Mouse (Mus musculus) layer of hippocampus, adult 9-11 months (tissue): Measurements from ENCODE around the gene Col4a1.
A peak's percentile ranks its signal among the peaks of the same experiment; 100 is the strongest.

Source experiments
- DNase-seq: peaks from one replicate; pipeline ENCODE4 v3.0.0; 2022

Col4a1 gene

DNA sequence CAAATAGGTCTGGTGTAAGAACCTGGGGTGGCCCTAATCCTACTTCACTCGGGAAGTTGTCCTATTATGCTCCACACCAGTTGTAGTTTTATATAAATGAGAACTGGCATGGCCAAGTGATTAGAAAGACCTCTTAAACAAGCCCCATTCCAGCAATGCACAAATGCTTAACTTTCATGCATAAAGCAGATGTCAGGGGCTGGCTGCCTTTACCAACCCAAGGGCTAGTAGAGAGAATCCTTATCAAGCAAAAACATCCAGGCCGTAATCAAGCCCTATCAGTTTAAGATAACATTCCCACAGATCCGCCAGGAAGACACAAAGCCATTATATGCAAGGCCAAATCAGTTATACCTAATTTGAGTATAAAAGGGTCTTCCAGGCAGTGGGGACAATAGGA lies 46.7 kb downstream of the Col4a1 start:
- DNase-seq: no peak

DNA sequence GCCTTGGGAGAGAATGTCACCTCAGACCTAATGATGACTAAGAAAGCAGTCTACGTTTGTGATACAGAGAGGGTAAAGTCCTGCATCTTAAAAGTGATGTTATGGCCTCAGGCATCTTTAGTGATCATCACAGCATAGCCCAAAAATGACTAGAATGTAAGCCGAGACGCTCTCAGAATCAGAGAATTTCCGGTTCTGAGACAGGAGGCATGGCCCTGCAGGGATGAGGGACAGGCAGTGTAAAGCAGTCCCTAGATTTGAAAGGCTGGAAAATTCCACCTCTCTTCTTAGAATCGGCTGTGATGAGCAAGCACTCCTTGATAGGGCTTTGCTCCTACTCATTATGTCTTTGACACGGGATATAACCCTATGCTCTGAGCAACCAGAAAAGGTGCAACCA lies 48.8 kb downstream of the Col4a1 start:
- no peak for DNase-seq

DNA sequence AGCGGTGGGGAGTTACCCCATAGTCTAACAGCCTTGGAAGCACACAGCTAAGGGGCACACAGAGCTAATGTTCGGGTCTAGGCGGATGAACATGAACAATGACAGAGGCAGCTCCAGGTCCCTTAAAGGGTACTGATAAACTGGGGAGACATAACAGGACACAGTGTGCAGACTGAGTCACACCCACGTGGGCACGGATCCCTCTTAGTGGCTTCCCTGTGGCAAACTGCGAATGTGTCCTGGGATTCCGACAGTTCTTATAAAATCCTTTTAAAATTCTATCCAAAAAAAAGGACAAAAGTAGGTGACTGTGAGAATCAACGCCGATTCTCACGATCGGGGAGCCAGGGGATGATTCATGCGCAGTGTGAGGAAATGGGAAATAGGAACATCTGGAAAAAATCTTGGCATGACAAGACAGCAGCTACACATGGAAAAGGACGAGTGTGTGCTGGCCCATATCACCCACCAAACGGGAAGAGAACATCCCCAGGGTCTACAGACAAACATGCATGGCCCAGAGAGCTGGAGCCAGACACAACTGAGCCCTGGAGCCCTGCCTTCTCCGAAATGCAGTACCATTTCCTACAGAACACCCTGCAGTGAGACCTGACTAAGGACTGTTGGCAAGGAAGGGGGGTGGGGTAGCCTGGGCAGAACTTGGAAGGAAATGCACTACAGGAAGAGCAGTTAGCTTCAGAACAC lies 50.4 kb downstream of the Col4a1 start:
- DNase-seq: no peak

DNA sequence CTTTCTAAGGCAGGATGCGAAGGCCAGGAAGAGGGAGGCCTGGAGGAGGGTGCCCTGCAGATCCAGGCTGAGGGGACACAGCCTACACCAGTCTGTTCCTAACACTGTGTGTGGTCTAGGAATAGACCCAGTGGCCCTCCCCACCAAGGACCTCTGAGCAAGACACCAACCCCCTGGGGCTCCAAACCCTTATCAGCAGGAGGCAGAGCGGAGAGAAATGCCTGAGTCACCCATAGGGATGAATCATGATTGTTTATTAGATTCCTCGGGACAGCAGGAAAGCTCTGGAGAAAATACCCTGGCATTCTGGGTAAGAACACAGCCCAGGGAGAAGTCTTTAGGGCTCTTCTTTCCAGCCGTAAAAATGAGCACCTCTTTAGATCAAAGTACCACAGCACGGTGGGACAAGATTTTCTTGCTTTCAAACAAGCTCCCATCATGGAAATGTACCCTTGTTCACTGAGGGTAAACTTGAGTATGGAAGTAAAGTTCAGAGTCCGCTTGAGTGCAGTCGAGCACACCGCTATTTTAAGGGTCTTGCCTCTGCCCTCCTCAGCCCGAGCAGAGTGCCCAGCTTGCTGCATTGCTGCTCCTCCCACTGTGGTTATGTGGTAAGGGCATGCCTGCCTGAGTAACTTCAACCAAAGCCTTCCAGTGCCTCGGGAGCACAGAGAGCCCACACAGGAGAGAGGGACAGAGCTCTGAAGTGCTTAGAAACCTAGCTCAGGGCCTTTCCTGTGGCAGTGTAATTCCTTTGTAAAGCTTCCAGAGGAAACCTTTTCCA lies 52.6 kb downstream of the Col4a1 start:
- DNase-seq: no peak

DNA sequence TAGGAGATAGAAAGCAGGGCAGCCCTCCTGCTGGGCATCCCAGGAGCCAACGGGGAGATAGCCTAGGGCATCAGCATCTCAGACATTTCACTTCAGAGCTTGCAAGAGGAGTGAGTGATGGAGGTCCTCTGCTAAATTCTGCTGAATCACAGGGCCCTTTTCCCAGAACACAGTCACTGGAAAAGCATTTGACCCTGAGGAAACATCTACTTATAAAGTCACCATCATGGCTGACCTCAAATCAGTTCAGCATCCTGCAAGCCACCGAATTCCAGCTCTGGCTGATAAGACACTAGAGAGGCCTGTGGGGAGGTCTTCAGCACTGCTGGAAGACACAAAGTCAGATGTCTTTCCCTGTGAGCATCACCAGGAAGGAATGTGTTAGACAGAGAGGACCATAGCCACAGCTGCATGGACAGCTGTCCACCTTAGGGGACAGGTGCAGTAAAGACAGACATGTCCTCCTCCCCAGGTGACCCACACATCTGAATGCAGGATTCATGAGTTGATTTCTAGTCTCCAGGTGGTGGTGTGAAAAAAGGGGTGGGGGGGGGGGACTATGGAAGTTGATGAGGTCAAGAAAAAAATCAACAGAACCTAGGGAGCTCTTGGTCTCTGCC lies 54.0 kb downstream of the Col4a1 start:
- DNase-seq: no peak

DNA sequence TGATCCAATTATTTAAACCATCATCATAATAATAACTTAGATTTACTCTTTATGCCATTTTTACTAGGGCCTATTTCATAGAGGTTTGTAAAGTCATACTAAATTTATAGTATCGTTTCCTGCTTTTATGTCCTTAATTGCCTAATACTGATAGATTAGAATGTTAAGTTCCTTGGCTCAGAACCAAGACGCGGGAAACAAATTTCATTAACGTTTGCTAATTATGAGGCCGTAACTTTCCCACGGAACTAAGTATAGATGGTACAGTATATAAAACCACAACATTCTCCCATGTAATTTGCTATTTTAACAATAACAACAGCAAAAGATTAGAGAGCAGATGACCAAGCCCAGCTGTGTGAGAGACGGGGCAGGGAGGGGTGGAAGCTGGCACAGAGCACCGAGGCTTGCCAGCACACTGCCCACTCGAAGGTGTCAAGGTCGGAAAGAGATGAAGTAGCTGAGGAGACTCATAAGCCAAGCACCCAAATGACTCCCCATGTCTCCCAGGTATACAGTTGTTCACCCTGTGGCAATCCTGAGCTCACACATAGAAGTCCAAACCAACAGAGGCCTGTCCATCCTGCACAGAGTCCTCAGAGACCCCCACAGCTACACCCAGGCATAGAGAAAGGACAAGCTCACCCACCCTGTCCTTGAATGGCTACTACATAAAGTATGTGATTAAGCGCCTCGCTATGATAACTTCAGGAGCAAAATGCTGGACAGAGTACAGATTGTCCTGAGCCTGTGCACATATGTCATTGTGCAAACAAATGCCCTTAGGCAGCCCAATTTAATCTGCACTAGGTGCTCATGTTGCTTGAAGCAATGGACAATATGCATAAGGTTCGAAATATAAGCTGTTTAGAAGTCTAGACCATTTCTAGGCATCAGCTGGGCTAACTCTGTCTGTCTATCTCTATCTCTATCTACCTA lies 55.3 kb downstream of the Col4a1 start:
- no peak for DNase-seq

DNA sequence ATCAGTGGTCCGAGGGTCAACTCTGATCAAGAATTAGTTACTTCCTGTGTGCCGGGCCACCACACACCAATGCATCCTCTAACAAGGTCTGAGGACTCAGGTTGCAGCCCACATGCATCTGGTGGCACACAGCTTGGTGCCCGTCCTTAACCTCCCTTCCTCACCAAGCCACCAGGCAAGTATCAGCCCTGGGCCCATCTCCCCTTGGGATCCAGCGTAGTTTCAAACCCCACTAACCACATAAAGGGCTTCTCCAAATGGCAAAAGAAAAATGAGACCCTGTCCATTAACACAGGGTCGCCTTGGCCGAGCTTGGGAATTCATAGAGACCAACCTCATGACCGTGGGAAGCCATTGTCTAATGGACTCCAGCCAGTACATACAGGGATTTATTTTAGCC lies 56.2 kb downstream of the Col4a1 start:
- no peak for DNase-seq

DNA sequence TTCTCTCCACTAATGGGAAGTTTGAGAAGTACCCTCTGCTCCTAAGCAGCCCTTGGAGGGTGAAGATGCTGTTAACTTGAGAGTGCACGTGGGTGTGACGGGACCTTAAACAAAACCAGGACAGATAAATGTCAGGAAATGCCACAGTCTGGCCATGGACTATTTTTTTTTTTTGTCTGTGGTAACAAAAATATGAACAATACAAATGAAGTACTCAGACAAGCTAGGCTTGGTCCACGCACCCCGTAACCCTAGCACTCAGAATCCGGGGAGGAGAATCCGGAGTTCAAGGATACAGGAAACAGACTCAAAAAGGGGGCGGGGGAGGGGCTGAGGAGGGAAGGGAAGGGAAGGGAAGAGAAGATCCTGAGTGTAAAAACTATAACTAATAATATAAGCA lies 56.9 kb downstream of the Col4a1 start:
- DNase-seq: no peak

DNA sequence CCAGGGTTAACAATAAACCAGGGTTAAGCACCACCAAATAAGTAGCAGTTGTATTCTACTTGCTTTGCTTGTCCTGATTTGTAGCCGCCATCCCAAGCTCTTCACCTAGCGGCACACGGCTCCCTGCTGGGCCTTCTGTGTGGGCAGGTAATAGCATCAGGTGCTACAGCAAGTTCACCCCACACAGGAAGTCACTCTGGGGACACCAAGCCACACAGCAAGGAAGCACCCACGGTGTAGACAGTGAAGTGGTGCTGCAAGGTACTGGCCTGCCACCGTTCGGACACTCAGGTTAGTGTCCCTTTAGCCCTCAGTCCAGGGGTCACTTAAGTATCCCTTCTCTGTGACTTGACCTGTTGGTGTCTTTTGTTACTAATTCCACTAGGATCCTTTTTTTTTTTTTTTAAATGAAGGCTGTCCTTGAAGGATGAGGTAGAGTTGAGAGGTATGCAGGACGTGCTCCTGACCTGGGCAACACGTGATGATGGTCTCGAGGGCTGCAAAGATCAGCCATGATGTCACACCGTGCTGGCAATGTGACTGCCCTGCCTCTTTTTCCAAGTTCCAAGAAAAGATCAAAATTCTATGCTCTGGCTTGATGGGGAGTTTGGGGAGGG lies 57.6 kb downstream of the Col4a1 start:
- DNase-seq: no peak

DNA sequence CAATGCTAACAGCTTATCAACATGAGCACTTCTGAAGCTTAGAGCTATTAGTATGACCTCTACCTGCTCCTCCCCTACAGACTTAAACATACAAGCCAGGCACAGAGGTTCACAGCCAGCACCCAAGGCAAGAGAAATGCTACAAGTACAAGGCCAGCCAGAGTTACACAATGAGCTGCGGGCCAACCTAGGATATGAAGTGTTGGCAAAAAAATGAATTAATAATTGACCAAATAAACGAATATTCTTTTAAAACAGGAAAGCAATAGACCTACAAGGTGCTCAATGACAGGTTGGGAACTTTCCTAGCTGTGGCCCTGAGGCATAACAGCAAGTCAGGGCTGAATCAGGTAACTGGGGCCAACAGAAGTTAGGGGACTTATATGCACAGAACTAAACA lies 58.1 kb downstream of the Col4a1 start:
- DNase-seq: no peak

DNA sequence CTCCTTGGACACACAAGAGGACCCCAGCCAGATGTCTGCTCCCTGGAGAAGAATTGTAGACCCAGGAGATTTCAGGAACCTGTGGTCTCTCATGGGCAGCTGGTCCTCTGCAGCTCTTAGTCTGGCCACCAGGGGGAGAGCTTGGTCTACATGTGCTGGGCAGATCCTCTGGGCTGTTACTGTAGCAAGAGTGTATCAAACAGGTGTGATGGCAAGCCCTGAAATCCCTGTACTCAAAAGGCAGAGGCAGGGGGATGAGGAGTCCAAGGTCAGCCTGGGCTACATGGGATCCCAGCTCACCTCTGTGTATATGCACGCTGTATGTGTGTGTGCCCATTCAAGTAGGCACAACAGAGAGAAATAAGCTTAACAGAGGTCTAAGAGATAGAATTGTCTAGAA lies 59.1 kb downstream of the Col4a1 start:
- DNase-seq: peak; percentile 81

DNA sequence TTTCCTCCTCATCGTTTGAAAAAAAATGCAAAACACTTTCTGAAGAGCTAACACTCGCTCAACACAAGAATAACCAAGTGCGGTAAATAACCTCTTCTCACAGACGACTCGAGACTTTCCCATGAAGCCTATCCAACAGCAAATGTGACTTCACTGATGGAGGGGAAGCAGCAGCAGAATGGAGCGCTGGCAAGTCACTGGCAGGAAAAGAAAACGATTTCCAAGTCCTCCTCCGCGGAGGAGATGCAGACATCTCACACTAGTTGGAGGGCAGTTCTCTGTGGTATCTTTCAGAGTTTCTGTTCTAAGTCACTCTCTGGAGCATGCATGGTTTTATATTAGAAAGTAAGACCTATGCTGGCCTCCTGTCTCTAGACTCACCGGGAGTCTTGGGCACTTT lies 59.6 kb downstream of the Col4a1 start:
- no peak for DNase-seq

DNA sequence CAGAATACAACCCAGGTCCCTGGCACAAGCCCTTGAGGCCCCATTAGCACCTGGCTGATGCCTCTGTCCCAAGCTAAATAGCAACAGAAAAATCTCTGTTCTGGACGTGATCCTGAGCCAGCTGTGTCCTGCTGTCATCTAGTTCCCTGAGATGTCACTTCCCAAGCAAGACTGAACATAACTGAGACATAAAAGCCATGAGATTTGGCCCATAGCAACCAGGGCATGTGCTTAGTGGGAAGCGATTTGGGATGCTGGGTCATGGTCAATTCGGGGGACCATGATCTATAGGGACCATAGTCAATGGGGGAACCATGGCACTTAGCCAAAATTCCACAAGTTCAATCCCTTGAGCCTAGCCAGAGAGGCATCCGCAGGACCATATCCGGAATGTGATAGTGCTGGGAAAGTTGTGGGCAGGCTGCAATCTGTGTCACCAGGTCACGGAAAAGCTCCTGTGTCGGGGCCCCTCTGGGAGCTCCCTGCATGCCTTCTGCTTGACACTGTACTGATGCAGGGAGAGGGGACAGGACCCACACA lies 60.3 kb downstream of the Col4a1 start:
- DNase-seq: no peak

DNA sequence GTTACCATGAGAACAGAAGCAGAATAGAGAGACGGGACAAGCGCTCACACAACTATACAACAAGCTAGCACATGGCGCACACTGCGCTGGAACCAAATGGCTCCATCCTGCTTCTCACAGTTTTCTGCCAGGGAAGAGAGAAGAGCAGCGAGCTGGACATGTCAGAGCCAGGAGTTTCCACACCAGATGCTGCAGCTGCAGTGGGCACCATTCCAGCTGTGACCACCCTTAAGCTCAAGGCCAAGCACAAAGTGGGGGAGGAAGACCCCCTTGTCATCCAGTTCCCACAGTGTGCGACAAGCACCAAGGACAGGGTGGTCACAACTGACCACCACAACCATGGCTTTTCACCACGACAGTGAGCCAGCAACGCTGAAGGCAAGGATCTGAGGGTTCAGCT lies 62.5 kb downstream of the Col4a1 start:
- DNase-seq: no peak

DNA sequence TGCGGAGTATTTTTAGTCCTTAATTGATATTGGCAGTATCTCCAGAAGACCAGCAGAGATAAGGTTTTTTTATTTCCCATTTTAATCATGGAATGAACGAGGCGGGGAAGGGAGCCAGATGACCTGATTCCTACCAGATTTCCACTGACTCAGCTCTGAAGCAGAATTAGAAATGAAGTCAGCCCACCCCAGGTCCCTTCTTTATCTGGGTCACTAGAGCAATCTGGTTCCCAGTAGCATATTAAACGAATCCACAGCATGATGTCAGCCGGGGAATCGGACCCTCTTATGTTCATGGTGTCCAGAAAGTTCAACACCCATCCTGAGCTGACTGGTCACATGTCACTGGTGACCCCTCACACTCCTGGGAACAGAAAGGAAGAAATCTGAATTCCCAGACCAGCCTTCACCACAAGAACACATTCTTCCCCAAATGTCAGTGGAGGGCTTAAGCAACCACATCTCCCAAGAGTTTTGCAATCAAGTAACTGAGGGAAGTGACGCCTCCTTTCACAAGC lies 63.0 kb downstream of the Col4a1 start:
- peak; percentile 47 for DNase-seq

DNA sequence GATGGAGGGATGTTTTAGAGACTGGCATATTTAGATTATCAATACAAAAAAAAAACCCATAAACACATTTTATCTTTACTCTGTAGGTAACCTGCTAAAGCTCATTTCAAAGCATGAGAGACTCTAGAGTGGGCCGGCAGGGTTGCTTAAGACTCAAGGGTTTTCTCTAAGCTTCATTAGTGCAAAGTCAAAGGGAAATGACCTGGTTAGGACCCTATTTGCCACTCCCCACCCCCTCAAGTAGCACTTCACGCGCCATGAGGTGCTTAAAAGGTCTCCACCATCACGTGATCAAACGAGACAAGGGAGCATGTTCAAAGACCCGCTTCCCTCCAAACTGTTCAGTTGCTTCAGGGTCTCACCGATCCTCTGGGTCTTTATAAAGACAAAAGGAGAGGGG lies 63.9 kb downstream of the Col4a1 start:
- no peak for DNase-seq

DNA sequence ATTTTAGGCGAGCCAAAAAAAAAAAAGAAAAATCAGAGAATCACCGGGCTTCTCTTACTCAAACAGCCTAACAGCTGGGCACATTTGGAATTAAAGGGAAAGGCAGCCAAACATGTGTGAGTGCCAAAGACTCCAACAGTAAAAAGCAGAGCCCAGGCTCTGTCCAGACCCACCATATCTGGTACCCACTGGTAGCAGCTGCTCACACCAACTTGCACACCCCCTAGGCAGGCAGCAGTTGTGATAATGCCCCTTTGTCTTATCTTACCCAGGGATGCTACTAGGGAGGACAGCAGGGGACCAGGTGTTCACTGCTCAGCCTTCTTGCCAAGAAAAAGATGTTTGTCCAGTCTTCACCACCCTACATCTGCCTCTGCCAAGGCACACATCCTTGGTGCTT lies 71.1 kb downstream of the Col4a1 start:
- no peak for DNase-seq

DNA sequence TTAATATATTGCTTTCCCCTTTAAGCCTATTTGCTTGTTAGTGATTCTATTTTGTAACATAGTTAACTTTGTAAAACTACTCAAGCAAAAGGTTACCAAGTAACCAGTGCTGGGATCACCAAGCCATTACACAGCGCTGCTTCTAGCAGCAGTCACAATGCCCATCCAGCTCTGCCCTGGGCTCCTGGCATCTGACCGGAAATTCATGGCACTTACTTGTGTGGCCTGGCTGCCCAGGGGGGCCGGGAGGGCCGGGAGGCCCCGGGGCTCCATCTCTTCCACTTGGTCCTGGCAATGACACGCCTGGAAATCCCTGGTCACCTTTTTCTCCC lies 77.8 kb downstream of the Col4a1 start:
- DNase-seq: no peak

DNA sequence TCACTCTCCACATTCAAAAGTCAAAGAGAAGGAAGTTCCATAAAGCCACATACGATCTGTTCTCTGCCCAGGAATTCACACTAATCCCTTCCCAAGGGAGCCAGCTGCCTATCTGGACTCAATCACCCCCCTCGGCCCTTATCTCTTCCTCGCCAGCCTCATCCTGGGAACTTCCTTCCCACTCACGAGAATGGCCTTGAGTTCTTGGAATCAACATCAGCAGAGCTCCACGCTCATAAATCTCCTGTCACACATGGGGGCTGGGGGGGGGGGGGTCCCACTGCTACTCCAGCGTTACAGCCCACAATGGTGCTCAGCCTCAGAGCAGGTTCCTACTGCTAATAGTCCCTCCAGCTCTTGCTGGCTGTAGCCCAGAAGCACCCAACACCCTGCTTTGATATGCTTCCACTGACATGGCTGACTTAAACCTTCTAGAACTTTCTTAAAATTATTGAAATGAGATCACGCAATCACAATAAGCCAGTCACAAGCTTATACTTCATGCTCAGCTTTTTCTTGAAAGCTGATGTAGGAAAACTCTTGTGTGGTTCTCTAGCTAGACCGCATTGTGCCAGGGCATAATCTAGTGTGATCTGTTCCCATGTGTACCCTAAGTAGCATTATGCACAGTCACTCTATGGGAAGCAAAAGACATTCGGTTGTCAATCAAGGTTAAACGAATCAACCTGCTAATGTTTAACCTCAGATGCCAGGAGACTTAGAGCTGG lies 78.3 kb downstream of the Col4a1 start:
- no peak for DNase-seq

DNA sequence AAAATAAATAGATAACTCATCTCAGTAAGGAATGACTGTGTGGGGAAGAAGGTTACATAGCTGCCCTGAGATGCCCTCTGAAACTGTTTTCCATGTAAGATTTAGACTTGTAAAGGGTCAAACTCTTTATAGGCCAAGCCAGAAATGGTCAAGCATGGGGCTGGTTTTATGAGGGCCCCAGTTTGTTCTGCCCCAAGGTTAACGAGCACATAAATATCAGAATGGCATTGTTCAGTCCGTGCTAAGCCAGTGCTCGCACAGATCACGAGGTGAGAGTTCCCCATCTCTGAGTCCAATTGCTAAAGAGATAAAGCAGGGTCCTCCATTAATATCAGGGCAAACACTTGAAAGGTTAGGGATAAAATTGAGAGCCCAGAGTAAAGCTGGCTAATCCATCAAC lies 79.6 kb downstream of the Col4a1 start:
- no peak for DNase-seq

DNA sequence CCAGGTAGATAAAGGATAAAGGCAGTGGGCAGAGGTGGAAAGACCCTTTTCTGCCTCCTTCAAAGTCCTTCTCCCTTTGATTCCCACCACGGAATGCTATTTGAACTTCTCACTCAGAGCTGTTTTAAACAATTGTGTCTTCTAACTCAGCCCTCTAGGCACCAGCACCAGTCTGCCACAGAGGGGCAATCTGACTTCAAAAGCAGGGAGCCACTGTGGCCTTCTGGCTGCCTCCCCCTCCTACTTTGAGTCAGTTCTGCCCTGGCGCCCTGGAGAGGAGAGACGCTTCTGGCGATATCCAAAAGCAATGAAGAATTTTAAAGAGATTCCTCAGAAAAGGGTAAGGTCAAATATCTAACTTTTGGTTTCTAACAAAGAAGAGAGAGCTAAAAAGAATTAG lies 82.3 kb downstream of the Col4a1 start:
- DNase-seq: no peak

DNA sequence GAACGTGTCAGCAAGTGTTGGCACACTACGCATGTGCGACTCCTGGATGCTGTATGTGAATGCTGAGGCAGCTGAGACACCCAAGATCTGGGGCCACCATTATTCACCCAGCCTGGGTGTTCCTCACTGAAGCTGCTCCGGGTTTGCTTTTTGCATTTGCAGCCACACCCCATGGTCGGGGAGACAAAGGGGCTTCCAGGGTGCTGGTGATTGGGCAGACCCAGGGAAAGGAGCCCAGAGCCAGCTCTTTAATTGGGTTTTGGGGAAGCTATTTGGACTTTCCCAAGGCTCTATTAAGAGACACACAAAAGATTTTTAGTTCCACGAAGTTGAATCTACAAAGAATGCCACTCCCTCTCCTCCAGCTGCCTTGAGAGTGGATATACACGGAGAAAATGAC lies 85.2 kb downstream of the Col4a1 start:
- no peak for DNase-seq
